Mouse (Mus musculus): Measurements from ENCODE around the gene Zfp663. TPM values are rescaled to one million over a fixed set of nuclear protein-coding genes. Genes with fewer than 3 reads are reported as not detected.

The Zfp663 gene
- polyA plus RNA-seq, 1 experiment from 2014 or later = 0.39 TPM

- no peak overlapping the region for H3K27ac ChIP-seq (replicated peaks in 1 of 2; ENCODE audit: control insufficient read depth in 1 of 2, insufficient read depth in 1 of 2, low read depth in 2 of 2, low read length in 2 of 2)
- no peak overlapping the region for H3K4me3 ChIP-seq (ENCODE audit: control insufficient read depth in 1 of 2, insufficient read depth in 1 of 2, low read depth in 1 of 2, low read length in 2 of 2)
- H3K4me2 ChIP-seq (ENCODE audit: low read length) = no peak overlapping the region
- H3K4me1 ChIP-seq (ENCODE audit: control insufficient read depth in 2 of 2, insufficient read depth in 2 of 2, low read length in 2 of 2) = no peaks in the 10 kb centered on the region
- no peak overlapping the region for H3K9ac ChIP-seq (ENCODE audit: low read length)
- no peaks in the 10 kb centered on the region for H3K9me3 ChIP-seq (ENCODE audit: control insufficient read depth, low read length)
- no peak for ATAC-seq (ENCODE audit: insufficient number of reproducible peaks, insufficient read depth, low FRiP score, low read depth)
- peaks cover 92% of the 10 kb centered on the region for H3K36me3 ChIP-seq (ENCODE audit: control insufficient read depth, insufficient read depth, low read length)
- 54% methylated on average over 3 of the region's 3 CpGs for WGBS
- no peaks in the 10 kb centered on the region for H3K27me3 ChIP-seq (ENCODE audit: control insufficient read depth, insufficient read depth, low read length)
Observed at GRCm38 (mm10) chr2:165301409-165301808, 67.1 kb downstream of the Zfp663 start.

Other genes starting within 250 kb of the Zfp663 start
- 0.11 TPM in 1 of 2 replicates, not detected in the other for gene Cdh22, start 133.9 kb downstream of the Zfp663 start, polyA plus RNA-seq (2014; fragmentation: Nextera tagmentation; extraction: Ambion mirVana)
- 34.0 and 38.0 TPM in 2 replicates for gene Slc35c2, start 80.9 kb downstream of the Zfp663 start, polyA plus RNA-seq (2014; fragmentation: Nextera tagmentation; extraction: Ambion mirVana)
- 40.1 and 44.9 TPM in 2 replicates for gene Elmo2, start 42.2 kb downstream of the Zfp663 start, polyA plus RNA-seq (2014; fragmentation: Nextera tagmentation; extraction: Ambion mirVana)
- 6.6 and 6.7 TPM in 2 replicates for gene Zfp334, start 19.5 kb upstream of the Zfp663 start, polyA plus RNA-seq (2014; fragmentation: Nextera tagmentation; extraction: Ambion mirVana)
- not detected in 2 replicates for gene Ocstamp, start 31.7 kb upstream of the Zfp663 start, polyA plus RNA-seq (2014; fragmentation: Nextera tagmentation; extraction: Ambion mirVana)
- gene Slc13a3, start 104.5 kb upstream of the Zfp663 start, polyA plus RNA-seq (2014; fragmentation: Nextera tagmentation; extraction: Ambion mirVana) = 0.11 and 0.26 TPM in 2 replicates
- 21.4 and 22.7 TPM in 2 replicates for gene Trp53rka, start 124.6 kb upstream of the Zfp663 start, polyA plus RNA-seq (2014; fragmentation: Nextera tagmentation; extraction: Ambion mirVana)
- 4.0 and 4.2 TPM in 2 replicates for gene Slc2a10, start 135.1 kb upstream of the Zfp663 start, polyA plus RNA-seq (2014; fragmentation: Nextera tagmentation; extraction: Ambion mirVana)
- 0.23 and 0.76 TPM in 2 replicates for gene Eya2, start 226.3 kb upstream of the Zfp663 start, polyA plus RNA-seq (2014; fragmentation: Nextera tagmentation; extraction: Ambion mirVana)